Mouse (Mus musculus) urinary bladder, postnatal 0 days (tissue): ENCODE data around the gene Olfr275. TPM values are rescaled to one million over a fixed set of nuclear protein-coding genes. Genes with fewer than 3 reads are reported as not detected.

ENCODE experiments used
- polyA plus RNA-seq: library from polyadenylated mRNA; unstranded; fragments of >200 nt; fragmentation: Nextera tagmentation; extraction: Ambion mirVana; gene quantifications from 2 replicates; pipeline ENCODE4 v1.2.1, GENCODE M21; 2015

Gene Olfr275
- polyA plus RNA-seq, result not detected in 2 replicates

GRCm38 (mm10) chr4:52814304-52814703 lies at the start of gene Olfr275:
Gene Olfr275 (plus strand): TSS chr4:52814604.

DNA sequence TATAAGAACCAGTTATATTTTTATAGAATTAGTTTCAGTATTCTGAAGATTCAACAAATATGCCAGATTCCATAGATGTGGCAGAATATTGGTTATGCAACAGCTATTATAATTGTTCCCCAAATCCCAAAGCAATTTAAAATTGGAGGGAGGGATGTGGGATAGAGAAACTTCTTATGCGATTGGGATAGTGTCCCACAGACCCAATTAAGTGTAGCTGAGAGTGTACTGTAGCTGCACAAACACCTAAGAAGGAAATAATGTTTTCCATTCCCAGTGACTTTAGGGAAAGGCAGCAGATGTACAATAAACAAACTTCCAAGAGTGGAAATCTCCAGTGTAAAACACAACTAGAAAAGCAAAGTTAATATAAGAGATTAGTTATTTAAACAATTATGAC lies 44.7 kb downstream of the Olfr275 start, which contains the start of gene Olfr273:
Gene Olfr273 (minus strand): TSS at position 101 of the 400 bp plus-strand sequence.

Other genes starting within 250 kb of the Olfr275 start
- gene Toporsl, start 218.3 kb upstream of the Olfr275 start, polyA plus RNA-seq, result not detected in 2 replicates
- not detected in 2 replicates for gene Olfr273, start 44.6 kb downstream of the Olfr275 start, polyA plus RNA-seq
- gene Olfr272, start 104.6 kb downstream of the Olfr275 start, polyA plus RNA-seq, result not detected in 2 replicates
- gene Olfr270, start 149.9 kb downstream of the Olfr275 start, polyA plus RNA-seq, result not detected in 2 replicates
- not detected in 2 replicates for gene Nipsnap3a, start 174.7 kb downstream of the Olfr275 start, polyA plus RNA-seq
- 64.7 and 72.1 TPM in 2 replicates for gene Nipsnap3b, start 197.3 kb downstream of the Olfr275 start, polyA plus RNA-seq